Mouse (Mus musculus) heart, postnatal 0 days (tissue): ENCODE measurements around the gene Gm4756.

Experiments
- CTCF ChIP-seq: IDR thresholded peaks from 2 replicates; pipeline ENCODE4 v1.5.1; 2016; ENCODE audit warnings: antibody characterized with exemption, control low read depth, low read depth
- EP300 ChIP-seq: IDR thresholded peaks from 2 replicates; pipeline ENCODE4 v1.6.1; 2016; ENCODE audit warnings: antibody characterized with exemption, low read depth

DNA sequence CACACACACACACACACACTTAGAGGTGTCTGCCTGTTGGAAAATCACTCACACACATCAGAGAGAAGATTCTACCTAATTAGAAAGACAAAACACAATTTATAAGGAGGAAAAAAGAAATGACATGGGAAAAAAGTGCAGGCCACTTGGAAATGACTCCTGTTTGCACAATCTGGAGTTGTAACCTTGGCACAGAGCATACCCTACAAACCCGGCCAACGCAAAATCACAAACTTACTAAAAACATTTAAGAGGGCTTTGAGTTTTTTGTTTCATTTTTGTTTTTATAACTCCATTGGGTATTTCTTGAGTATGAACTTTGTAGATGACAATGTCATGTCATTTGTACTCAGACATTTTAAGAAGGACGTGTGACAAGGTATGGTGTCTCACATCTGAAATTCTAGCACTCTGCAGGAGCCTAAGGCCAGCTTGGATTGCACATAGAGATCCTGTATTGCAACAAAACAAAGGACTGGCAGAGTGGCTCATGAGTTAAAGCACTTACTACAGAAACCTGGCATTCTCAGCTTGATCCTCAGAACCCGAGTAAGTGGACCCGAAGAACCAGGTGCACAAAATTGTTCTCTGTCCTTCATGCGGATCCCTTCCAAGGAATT is 22.2 kb upstream of the Gm4756 start:
- TF ChIP-seq EP300 (no peak), CTCF (no peak)
